Mouse (Mus musculus) testis, adult 2 months (tissue): ENCODE data around the gene Vamp1.

Experiments
- CTCF ChIP-seq: fragments of 200-500 bp; IDR thresholded peaks from 2 replicates; pipeline ENCODE4 v1.5.1; 2012; ENCODE audit warnings: low read depth, mild to moderate bottlenecking, inconsistent platforms, low read length, moderate library complexity; ENCODE audit not compliant: control insufficient read depth, insufficient read depth, insufficient replicate concordance
- POLR2A ChIP-seq: fragments of 200-500 bp; IDR thresholded peaks from 2 replicates; pipeline ENCODE4 v1.6.1; 2012; ENCODE audit warnings: low read depth, mild to moderate bottlenecking, inconsistent platforms, low read length, moderate library complexity; ENCODE audit not compliant: control insufficient read depth

DNA sequence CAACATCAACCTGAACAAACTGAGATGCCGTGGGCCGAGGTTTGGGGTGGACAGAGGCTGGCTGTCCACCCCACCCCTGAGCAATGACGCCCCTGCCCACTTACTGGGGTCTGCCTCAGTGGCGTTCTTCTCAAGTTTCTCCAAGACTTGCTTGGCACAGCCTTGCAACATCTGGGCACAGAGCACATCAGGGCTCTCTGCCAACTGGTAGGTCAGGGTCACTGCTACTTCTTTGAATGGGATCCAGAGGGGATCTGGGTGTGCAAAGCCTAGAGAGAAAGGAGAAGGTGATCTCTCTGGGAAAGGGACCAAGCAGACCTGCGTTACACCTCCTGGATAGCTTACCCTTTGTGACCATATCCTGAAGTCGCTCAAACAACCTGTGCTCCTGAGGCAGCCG is 42.1 kb upstream of the Vamp1 start:
- TF ChIP-seq CTCF (no peak), POLR2A (no peak)
